Mouse (Mus musculus) intestine, embryonic 15.5 days (tissue): ENCODE results near the gene Nufip1. TPM values are rescaled to one million over a fixed set of nuclear protein-coding genes. Genes with fewer than 3 reads are reported as not detected.

ENCODE experiments used
- ATAC-seq: fragments of 200-750 bp; cut with Nextera tagmentation; 2 replicates; pipeline ENCODE4 v1.8.0; 2017; ENCODE audit warnings: moderate TSS enrichment, moderate library complexity
- H3K27ac ChIP-seq: fragments of 300-500 bp; sonication (generic); 2 replicates; pipeline ENCODE4 v1.5.1; 2015; ENCODE audit warnings: mild to moderate bottlenecking, inconsistent platforms
- H3K27me3 ChIP-seq: fragments of 300-500 bp; sonication (generic); replicated peaks from 2 replicates; pipeline ENCODE4 v1.6.1; 2015; ENCODE audit warnings: inconsistent platforms
- H3K36me3 ChIP-seq: fragments of 300-500 bp; sonication (generic); 2 replicates; pipeline ENCODE4 v1.6.1; 2015; ENCODE audit warnings: inconsistent platforms
- H3K4me1 ChIP-seq: fragments of 300-500 bp; sonication (generic); replicated peaks from 2 replicates; pipeline ENCODE4 v1.6.1; 2015; ENCODE audit warnings: inconsistent platforms
- H3K4me2 ChIP-seq: fragments of 300-500 bp; sonication (generic); replicated peaks from 2 replicates; pipeline ENCODE4 v1.6.1; 2015; ENCODE audit warnings: mild to moderate bottlenecking, inconsistent platforms
- H3K4me3 ChIP-seq: fragments of 300-500 bp; sonication (generic); replicated peaks from 2 replicates; pipeline ENCODE4 v1.5.1; 2015; ENCODE audit warnings: inconsistent platforms
- H3K9ac ChIP-seq: fragments of 300-500 bp; sonication (generic); 2 replicates; pipeline ENCODE4 v1.6.1; 2015; ENCODE audit warnings: inconsistent platforms
- H3K9me3 ChIP-seq: fragments of 300-500 bp; sonication (generic); 2 replicates; pipeline ENCODE4 v1.6.1; 2016; ENCODE audit warnings: inconsistent platforms
- WGBS: fragments of 180-500 bp; shearing (Covaris S2); methylation state at CpG from one replicate; pipeline ENCODE4 v1.1.7; 2015; 5-methylcytosine and 5-hydroxymethylcytosine counted together
- polyA plus RNA-seq: library from polyadenylated mRNA; unstranded; fragments of >200 nt; fragmentation: Nextera tagmentation; extraction: Ambion mirVana; gene quantifications from 2 replicates; pipeline ENCODE4 v1.2.1, GENCODE M21; 2015

Nufip1 gene
- polyA plus RNA-seq, 1 experiment from 2014 or later = 17.4 TPM

DNA sequence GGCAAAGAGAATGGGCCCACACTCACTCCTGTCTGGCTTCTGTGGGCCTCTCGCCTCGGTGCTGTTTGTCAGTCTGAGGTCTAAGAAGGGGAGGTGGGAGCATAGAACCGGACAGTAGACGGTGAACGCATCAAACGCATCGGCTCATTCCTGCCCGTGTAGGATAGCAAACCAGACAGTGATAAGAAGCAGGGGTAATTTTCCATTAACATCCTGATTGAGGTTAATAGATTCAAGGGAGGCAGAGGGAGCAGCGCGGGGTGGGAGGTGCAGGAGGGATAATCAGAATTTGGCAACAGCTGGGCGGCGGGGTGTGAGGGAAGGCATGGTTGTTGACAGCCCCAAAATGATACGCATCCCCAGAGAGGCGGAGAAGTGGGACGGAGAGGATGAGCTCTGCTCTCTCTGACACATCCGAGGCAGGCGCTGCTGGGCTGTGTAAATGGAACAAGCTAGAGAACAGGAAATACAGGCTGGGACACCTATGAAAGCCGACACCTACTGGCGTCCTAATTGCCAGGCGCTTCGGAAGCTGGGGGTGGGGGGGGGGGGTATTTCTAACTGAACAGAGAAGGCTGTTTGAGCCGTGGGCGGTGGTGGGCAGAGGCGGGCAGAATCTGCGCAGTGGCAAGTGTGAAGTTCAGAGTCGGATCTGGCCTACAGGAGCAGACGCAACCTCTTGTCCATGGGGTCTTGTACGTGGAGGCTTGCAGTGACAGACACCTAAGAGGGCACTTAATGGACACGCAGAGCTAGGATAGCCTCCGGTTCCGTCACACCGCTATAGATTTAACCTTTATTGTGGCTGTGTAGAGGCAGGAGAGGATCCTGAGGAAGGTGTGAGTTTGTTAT, 54.4 kb downstream of the Nufip1 start:
- Histone ChIP-seq H3K27ac (no peak overlapping the region), H3K4me2 (peak overlapping the region; percentile 56), H3K27me3 (0 out of 2 replicates have a peak, but pooled peaks cover 3% of the 10 kb centered on the region), H3K36me3 (no peaks in the 10 kb centered on the region), H3K4me1 (no peaks in the 10 kb centered on the region), H3K9me3 (no peaks in the 10 kb centered on the region), H3K4me3 (peak overlapping the region; percentile 9; the same call in 1 of the 2 replicates), H3K9ac (no peak overlapping the region)
- ATAC-seq = peak; percentile 76
- WGBS = 12% methylated on average over 32 of the region's 32 CpGs

- Histone ChIP-seq H3K27ac (no peak overlapping the region), H3K9me3 (no peaks in the 10 kb centered on the region), H3K9ac (no peak overlapping the region), H3K36me3 (no peaks in the 10 kb centered on the region), H3K27me3 (no peaks in the 10 kb centered on the region), H3K4me1 (no peaks in the 10 kb centered on the region), H3K4me3 (no peak overlapping the region), H3K4me2 (no peak overlapping the region)
- 71% methylated on average over 11 of the region's 11 CpGs for whole genome bisulfite sequencing
- no peak for ATAC-seq
Measured at GRCm38 (mm10) chr14:76169876-76170466, 59.3 kb downstream of the Nufip1 start.

DNA sequence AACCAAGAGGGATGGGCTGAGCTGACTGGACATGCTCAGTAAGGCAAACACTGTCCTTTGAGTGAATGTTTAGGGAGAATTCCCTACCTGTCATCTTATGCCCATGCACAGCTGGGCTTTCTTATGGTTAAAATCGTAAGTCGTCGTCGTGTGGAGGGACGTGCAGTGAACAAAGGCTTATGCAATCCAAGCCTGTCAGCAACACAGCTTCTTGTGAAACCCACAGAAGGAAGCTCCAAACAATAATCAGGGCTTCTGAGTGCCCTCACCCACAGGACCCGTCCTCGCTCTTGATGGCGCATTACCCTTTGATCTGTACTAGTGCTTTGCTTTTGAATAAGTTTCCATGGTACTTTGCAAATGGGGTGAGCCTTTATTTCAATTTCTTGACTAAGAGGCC, 60.6 kb downstream of the Nufip1 start:
- Histone ChIP-seq H3K27ac (no peak overlapping the region), H3K4me1 (no peaks in the 10 kb centered on the region), H3K9me3 (no peaks in the 10 kb centered on the region), H3K9ac (no peak overlapping the region), H3K4me3 (no peak overlapping the region), H3K36me3 (no peaks in the 10 kb centered on the region), H3K27me3 (no peaks in the 10 kb centered on the region), H3K4me2 (no peak overlapping the region)
- 86% methylated on average over 8 of the region's 8 CpGs for WGBS
- ATAC-seq = no peak

DNA sequence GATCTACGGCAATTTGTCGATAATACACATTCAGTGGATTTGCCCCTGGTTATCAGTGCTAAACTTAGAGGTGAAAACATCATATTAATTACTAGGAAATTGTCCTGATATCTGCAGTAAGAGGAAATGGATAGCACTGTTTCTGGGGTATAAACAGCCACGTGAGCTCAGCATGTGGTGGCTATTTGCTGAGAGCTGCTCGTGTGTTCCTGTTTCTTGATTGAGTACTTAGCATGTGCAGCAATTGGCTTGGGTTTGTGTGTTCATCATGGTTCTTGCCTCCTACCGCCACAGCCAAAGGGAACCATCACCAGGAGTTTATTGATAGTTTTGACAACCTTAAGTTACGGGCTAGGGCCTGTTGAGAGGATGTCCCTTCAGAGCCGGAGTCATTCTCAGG, 63.6 kb downstream of the Nufip1 start:
- no peak for ATAC-seq

DNA sequence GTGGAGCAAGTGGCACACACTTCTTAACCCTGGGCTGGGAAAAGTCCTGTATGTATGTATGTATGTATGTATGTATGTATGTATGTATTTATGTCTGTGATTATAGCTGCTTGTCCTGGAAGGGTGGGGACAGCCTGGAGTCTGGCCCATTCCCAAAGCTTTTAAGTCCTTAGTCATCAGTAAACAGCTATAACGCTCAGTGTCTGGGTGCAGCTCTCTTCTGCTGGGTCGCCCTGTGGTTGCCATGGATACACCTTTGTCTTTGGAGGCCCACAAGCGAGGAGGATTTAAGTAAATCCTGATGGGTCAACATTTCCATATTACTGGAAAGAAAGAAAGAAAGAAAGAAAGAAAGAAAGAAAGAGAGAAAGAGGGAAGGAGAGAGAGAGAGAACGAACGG, 65.1 kb downstream of the Nufip1 start:
- WGBS = 39% methylated on average over 5 of the region's 5 CpGs
- Histone ChIP-seq H3K4me1 (no peaks in the 10 kb centered on the region), H3K9me3 (no peaks in the 10 kb centered on the region), H3K36me3 (no peaks in the 10 kb centered on the region), H3K4me3 (no peak overlapping the region), H3K27me3 (no peaks in the 10 kb centered on the region), H3K27ac (no peak overlapping the region), H3K9ac (no peak overlapping the region), H3K4me2 (no peak overlapping the region)
- ATAC-seq = no peak

More for the DNA sequence above, 63.6 kb downstream of the Nufip1 start:
- H3K9ac ChIP-seq = no peak overlapping the region
- H3K27ac ChIP-seq = no peak overlapping the region
- H3K4me1 ChIP-seq = no peaks in the 10 kb centered on the region
- 80% methylated on average over 7 of the region's 7 CpGs for WGBS
- H3K36me3 ChIP-seq = no peaks in the 10 kb centered on the region
- no peak overlapping the region for H3K4me3 ChIP-seq
- H3K27me3 ChIP-seq = no peaks in the 10 kb centered on the region
- no peak overlapping the region for H3K4me2 ChIP-seq
- H3K9me3 ChIP-seq = no peaks in the 10 kb centered on the region

- Histone ChIP-seq H3K4me1 (no peaks in the 10 kb centered on the region), H3K27ac (no peak overlapping the region), H3K4me2 (no peak overlapping the region), H3K27me3 (no peaks in the 10 kb centered on the region), H3K36me3 (no peaks in the 10 kb centered on the region), H3K4me3 (no peak overlapping the region), H3K9me3 (no peaks in the 10 kb centered on the region), H3K9ac (no peak overlapping the region)
- no peak for ATAC-seq
- 91% methylated on average over 9 of the region's 9 CpGs for WGBS
Measured at GRCm38 (mm10) chr14:76177230-76177629, 66.5 kb downstream of the Nufip1 start.

GRCm38 (mm10) chr14:76178447-76178846, 67.8 kb downstream of the Nufip1 start:
- Histone ChIP-seq H3K27ac (no peak overlapping the region), H3K27me3 (no peaks in the 10 kb centered on the region), H3K9ac (no peak overlapping the region), H3K4me1 (no peaks in the 10 kb centered on the region), H3K4me2 (no peak overlapping the region), H3K9me3 (no peaks in the 10 kb centered on the region), H3K4me3 (no peak overlapping the region), H3K36me3 (no peaks in the 10 kb centered on the region)
- 94% methylated on average over 2 of the region's 2 CpGs for WGBS
- ATAC-seq = no peak

GRCm38 (mm10) chr14:76179343-76179742, 68.7 kb downstream of the Nufip1 start:
- Histone ChIP-seq H3K27me3 (no peaks in the 10 kb centered on the region), H3K9ac (no peak overlapping the region), H3K4me1 (no peaks in the 10 kb centered on the region), H3K27ac (no peak overlapping the region), H3K4me3 (no peak overlapping the region), H3K9me3 (no peaks in the 10 kb centered on the region), H3K36me3 (no peaks in the 10 kb centered on the region), H3K4me2 (no peak overlapping the region)
- no peak for ATAC-seq
- 84% methylated on average over 6 of the region's 6 CpGs for WGBS

- no peak overlapping the region for H3K4me3 ChIP-seq
- no peak for ATAC-seq
- H3K36me3 ChIP-seq = no peaks in the 10 kb centered on the region
- H3K27ac ChIP-seq = no peak overlapping the region
- H3K27me3 ChIP-seq = no peaks in the 10 kb centered on the region
- WGBS = 67% methylated on average over 5 of the region's 5 CpGs
- H3K9ac ChIP-seq = no peak overlapping the region
- H3K4me1 ChIP-seq = peaks cover 3% of the 10 kb centered on the region; the same call in 1 of the 2 replicates
- H3K4me2 ChIP-seq = no peak overlapping the region
- H3K9me3 ChIP-seq = no peaks in the 10 kb centered on the region
Measured at GRCm38 (mm10) chr14:76185358-76185757, 74.7 kb downstream of the Nufip1 start.

- Histone ChIP-seq H3K36me3 (no peaks in the 10 kb centered on the region), H3K27ac (no peak overlapping the region), H3K4me2 (no peak overlapping the region), H3K4me3 (no peak overlapping the region), H3K4me1 (peaks cover 3% of the 10 kb centered on the region; the same call in 1 of the 2 replicates), H3K9me3 (no peaks in the 10 kb centered on the region), H3K9ac (no peak overlapping the region), H3K27me3 (no peaks in the 10 kb centered on the region)
- 0 out of 2 replicates have a peak, but pooled peaks have one; percentile 37 for ATAC-seq
- WGBS = 72% methylated on average over 4 of the region's 4 CpGs
Measured at GRCm38 (mm10) chr14:76186299-76186698, 75.6 kb downstream of the Nufip1 start.
